Mouse (Mus musculus) liver, postnatal 0 days (tissue): ENCODE measurements around the gene 6430548M08Rik. TPM values are rescaled to one million over a fixed set of nuclear protein-coding genes. Genes with fewer than 3 reads are reported as not detected.
A peak's percentile ranks its signal among the peaks of the same experiment; 100 is the strongest.

ENCODE experiments used
- ATAC-seq: fragments of 200-750 bp; cut with Nextera tagmentation; 2 replicates; pipeline ENCODE4 v1.8.0; 2017; ENCODE audit warnings: mild to moderate bottlenecking, moderate library complexity
- DNase-seq: peaks from one replicate; pipeline ENCODE4 v3.0.0-alpha.2; 2016
- H3K27ac ChIP-seq: fragments of 300-500 bp; sonication (generic); 2 replicates; pipeline ENCODE4 v1.5.1; 2014; ENCODE audit warnings: antibody characterized with exemption, moderate library complexity, mild to moderate bottlenecking, low read depth
- H3K27me3 ChIP-seq: fragments of 300-500 bp; sonication (generic); 2 replicates; pipeline ENCODE4 v1.6.1; 2014; ENCODE audit warnings: low read length, control low read depth, mixed read lengths; ENCODE audit not compliant: insufficient read depth
- H3K36me3 ChIP-seq: fragments of 300-500 bp; sonication (generic); replicated peaks from 2 replicates; pipeline ENCODE4 v1.6.1; 2014; ENCODE audit warnings: mild to moderate bottlenecking, control low read depth, low read length, moderate library complexity, mixed read lengths; ENCODE audit not compliant: insufficient read depth
- H3K4me1 ChIP-seq: fragments of 300-500 bp; sonication (generic); 2 replicates; pipeline ENCODE4 v1.6.1; 2014; ENCODE audit warnings: antibody characterized with exemption, mild to moderate bottlenecking, control low read depth; ENCODE audit not compliant: insufficient read depth
- H3K4me2 ChIP-seq: fragments of 300-500 bp; sonication (generic); 2 replicates; pipeline ENCODE4 v1.6.1; 2014; ENCODE audit warnings: low read depth, mild to moderate bottlenecking, low read length, moderate library complexity, mixed read lengths
- H3K4me3 ChIP-seq: fragments of 300-500 bp; sonication (generic); 2 replicates; pipeline ENCODE4 v1.5.1; 2014; ENCODE audit warnings: low read depth, low read length
- H3K9ac ChIP-seq: fragments of 300-500 bp; sonication (generic); replicated peaks from 2 replicates; pipeline ENCODE4 v1.6.1; 2014; ENCODE audit warnings: mild to moderate bottlenecking, moderate library complexity
- H3K9me3 ChIP-seq: fragments of 300-500 bp; sonication (generic); 2 replicates; pipeline ENCODE4 v1.6.1; 2016; ENCODE audit warnings: mild to moderate bottlenecking, control low read depth, low read length, mixed read lengths
- CTCF ChIP-seq: sonication (generic); IDR thresholded peaks from 2 replicates; pipeline ENCODE4 v1.5.1; 2016; ENCODE audit warnings: antibody characterized with exemption, low read depth
- EP300 ChIP-seq: IDR thresholded peaks from 2 replicates; pipeline ENCODE4 v1.6.1; 2016; ENCODE audit warnings: antibody characterized with exemption, low read depth, mild to moderate bottlenecking
- WGBS: fragments of 180-500 bp; shearing (Covaris S2); extraction: QIAGEN DNeasy Blood & Tissue Kit; methylation state at CpG from one replicate; pipeline ENCODE4 v1.1.7; 2014; ENCODE audit not compliant: insufficient replicate concordance; 5-methylcytosine and 5-hydroxymethylcytosine counted together
- polyA plus RNA-seq: library from polyadenylated mRNA; unstranded; fragments of >200 nt; fragmentation: Nextera tagmentation; extraction: Ambion mirVana; gene quantifications from 2 replicates; pipeline ENCODE4 v1.2.1, GENCODE M21; 2015

6430548M08Rik gene
- polyA plus RNA-seq, 1 experiment from 2014 or later = 4.9 TPM

DNA sequence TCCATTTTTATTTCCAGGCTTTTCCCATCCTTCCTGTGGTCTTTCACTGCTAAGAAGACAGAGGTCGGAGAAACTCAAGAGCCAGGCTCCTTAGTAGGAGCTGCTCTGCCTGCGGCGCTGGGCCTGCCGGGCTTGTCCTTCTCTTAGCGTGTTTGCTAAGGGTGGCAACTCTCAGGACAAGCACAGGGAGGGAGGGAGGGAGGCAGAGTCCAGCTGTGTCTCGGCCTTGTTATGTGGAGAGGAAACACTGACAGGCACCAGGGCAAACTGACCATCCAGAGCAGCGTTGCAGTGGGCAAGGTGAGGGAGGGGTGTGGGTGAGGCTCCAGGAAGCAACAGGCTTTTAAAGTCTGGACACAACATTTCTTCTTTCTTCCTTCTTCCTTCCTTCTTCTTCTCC is 24.4 kb upstream of the 6430548M08Rik start:
- 76% methylated on average over 7 of the region's 7 CpGs for WGBS
- Histone ChIP-seq H3K27me3 (no peaks in the 10 kb centered on the region), H3K9ac (no peak overlapping the region), H3K4me3 (no peak overlapping the region), H3K4me1 (no peaks in the 10 kb centered on the region), H3K4me2 (no peak overlapping the region), H3K9me3 (no peaks in the 10 kb centered on the region), H3K36me3 (peaks cover 70% of the 10 kb centered on the region), H3K27ac (no peak overlapping the region)
- ATAC-seq (no peak), DNase-seq (no peak)
- TF ChIP-seq EP300 (no peak), CTCF (no peak)

DNA sequence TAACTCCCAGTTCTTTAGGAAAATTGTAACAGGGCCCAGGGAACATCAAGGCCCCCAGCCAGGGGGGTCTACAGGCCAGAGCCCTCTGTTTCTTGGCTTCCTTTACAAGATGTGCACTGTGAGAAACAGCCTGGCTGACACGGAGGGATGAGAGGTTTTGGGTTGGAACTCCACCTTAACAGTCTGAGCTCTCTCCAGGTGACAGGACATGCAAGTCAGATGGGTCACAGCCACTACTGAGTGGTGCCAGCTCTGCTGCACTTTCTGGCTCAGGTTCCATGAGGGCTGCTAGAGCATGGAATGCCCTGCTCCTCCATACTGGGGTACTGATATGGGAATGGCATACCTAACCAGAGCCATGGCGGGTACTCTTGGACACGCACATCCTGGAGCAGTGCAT is 22.9 kb upstream of the 6430548M08Rik start:
- no peak for ATAC-seq
- H3K36me3 ChIP-seq = peaks cover 55% of the 10 kb centered on the region
- WGBS = 90% methylated on average over 3 of the region's 3 CpGs

DNA sequence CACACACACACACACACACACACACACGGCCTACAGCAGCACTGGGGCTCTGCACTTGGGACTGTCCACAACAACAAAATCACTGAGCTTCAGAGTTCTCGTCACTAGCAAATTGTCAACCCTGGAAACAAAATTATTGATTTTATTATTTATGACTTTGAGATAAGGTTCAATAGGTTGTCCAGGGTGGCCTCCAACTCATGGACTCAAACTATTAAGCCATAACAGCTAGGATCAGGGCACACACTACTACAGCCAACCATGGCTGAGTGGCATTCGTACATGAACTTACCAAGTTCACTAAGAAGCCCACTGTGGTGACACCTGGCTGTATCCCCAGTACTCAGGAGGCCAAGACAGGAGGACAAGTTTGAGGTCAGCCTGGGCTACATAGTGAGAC is 20.8 kb upstream of the 6430548M08Rik start:
- WGBS = 87% methylated on average over 3 of the region's 3 CpGs
- no peak overlapping the region for H3K4me2 ChIP-seq
- no peak overlapping the region for H3K9ac ChIP-seq
- peaks cover 35% of the 10 kb centered on the region for H3K36me3 ChIP-seq
- no peak overlapping the region for H3K4me3 ChIP-seq
- DNase-seq = no peak
- H3K9me3 ChIP-seq = no peaks in the 10 kb centered on the region
- peaks cover 3% of the 10 kb centered on the region; the same call in 1 of the 2 replicates for H3K4me1 ChIP-seq
- no peak for TF ChIP-seq CTCF
- TF ChIP-seq EP300 = no peak
- peak; percentile 65 for ATAC-seq
- no peak overlapping the region for H3K27ac ChIP-seq
- H3K27me3 ChIP-seq = no peaks in the 10 kb centered on the region

More for the DNA sequence above, 22.9 kb upstream of the 6430548M08Rik start:
- no peak overlapping the region for H3K9ac ChIP-seq
- H3K27ac ChIP-seq = no peak overlapping the region
- TF ChIP-seq CTCF (no peak), EP300 (no peak)
- H3K27me3 ChIP-seq = no peaks in the 10 kb centered on the region
- H3K4me3 ChIP-seq = no peak overlapping the region
- no peak overlapping the region for H3K4me2 ChIP-seq
- H3K9me3 ChIP-seq = no peaks in the 10 kb centered on the region
- DNase-seq = no peak
- H3K4me1 ChIP-seq = peaks cover 3% of the 10 kb centered on the region; the same call in 1 of the 2 replicates

DNA sequence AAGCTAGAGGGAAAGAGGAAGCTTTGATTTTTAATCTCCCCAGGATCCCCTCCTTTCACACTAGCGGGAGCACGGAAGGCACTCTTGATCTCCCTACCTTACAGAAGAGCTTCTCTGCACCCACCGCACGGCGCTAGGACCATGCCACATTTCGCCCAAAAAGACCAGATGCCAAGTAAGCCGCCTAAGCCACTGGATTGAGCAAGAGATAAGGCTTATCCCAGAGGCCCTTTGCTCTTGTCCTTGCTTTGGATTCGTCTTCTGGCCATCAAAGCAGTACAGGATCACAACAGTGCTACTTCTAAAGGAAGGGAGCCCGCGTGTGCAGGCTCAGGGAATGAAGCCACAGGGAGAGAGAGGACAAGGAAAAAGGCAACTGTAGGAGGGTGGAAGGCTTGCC is 19.2 kb upstream of the 6430548M08Rik start:
- H3K4me3 ChIP-seq = no peak overlapping the region
- H3K9me3 ChIP-seq = no peaks in the 10 kb centered on the region
- peaks cover 4% of the 10 kb centered on the region for H3K4me1 ChIP-seq
- WGBS = 79% methylated on average over 10 of the region's 10 CpGs
- H3K27ac ChIP-seq = no peak overlapping the region
- TF ChIP-seq EP300 = no peak
- no peak for TF ChIP-seq CTCF
- DNase-seq = no peak
- ATAC-seq = no peak
- no peaks in the 10 kb centered on the region for H3K27me3 ChIP-seq
- no peak overlapping the region for H3K9ac ChIP-seq
- H3K4me2 ChIP-seq = no peak overlapping the region
- peaks cover 29% of the 10 kb centered on the region for H3K36me3 ChIP-seq

DNA sequence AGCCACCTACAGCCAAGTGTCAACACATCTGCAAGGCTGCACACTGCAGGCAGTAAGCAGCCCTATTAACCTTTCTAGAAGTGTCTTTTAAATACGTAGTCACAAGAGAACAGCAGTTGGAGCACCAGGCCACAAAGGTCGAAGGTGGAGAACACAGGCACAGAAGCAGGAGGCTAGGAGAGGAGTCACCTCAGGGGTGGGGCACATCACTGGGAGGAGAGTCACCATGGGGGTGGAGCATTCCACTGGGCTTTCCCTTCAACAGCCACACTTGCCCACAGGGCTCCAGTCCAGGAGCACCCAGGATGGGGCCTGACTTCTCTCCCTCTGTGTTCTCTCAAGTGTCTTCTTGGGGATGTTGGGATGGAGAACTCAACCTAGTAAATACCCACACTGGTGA is 17.5 kb upstream of the 6430548M08Rik start:
- Histone ChIP-seq H3K27ac (no peak overlapping the region), H3K4me1 (peaks cover 11% of the 10 kb centered on the region), H3K27me3 (no peaks in the 10 kb centered on the region), H3K4me2 (no peak overlapping the region), H3K9me3 (no peaks in the 10 kb centered on the region), H3K36me3 (peaks cover 16% of the 10 kb centered on the region), H3K4me3 (no peak overlapping the region), H3K9ac (no peak overlapping the region)
- TF ChIP-seq CTCF (no peak), EP300 (no peak)
- 47% methylated on average over 2 of the region's 2 CpGs for WGBS
- peak; percentile 32 for DNase-seq
- ATAC-seq = peak; percentile 18

DNA sequence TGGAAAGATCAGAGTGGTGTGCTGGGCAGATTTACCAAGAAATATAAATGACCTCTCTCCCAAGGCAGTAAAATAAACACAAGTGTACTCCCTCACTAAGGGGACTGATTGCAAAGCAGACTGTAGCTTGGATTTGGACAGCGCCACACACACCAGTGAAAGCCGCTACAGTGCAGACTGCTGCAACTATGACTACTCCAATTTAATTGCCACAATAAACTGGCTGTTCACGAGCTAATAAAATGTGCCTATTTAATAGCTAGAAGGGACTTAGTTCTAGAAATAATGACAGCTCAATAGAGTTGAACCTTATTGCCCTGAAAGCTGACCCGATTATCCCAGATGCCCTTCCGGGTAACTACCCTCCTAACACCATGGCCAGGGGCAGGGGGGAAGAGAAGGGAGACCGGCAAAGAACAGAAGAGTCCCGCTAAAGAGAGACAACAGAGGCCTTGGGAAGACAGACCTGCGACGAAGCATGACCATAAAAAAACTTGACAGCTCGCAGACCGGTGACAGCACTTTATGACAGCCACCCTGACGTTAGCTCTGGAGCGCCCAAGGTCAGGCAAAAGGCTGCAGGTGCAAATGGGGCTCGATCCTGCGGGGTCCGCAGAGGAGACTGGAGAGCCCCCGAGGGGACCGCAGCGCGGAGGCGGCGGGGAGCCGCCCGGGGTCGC is 13.4 kb upstream of the 6430548M08Rik start:
- H3K27me3 ChIP-seq = no peaks in the 10 kb centered on the region
- 5% methylated on average over 24 of the region's 25 CpGs for WGBS
- peak overlapping the region; percentile 84 for H3K4me3 ChIP-seq
- TF ChIP-seq CTCF = no peak
- TF ChIP-seq EP300 = no peak
- H3K4me2 ChIP-seq = peak overlapping the region; percentile 85
- H3K4me1 ChIP-seq = peaks cover 20% of the 10 kb centered on the region
- H3K36me3 ChIP-seq = no peaks in the 10 kb centered on the region
- DNase-seq = no peak
- H3K9me3 ChIP-seq = no peaks in the 10 kb centered on the region
- peak; percentile 35 for ATAC-seq
- H3K27ac ChIP-seq = peak overlapping the region; percentile 84
- peak overlapping the region; percentile 84 for H3K9ac ChIP-seq
